Mouse (Mus musculus) embryonic facial prominence, embryonic 15.5 days (tissue): ENCODE measurements at regions not wholly inside any gene's neighbourhood (a gene's known extent, or its start where the extent isn't known, plus 50 kb on each side); places are given as distances from the start of the nearest gene placed in this dataset.

Experiments
- ATAC-seq: fragments of 200-750 bp; cut with Nextera tagmentation; 2 replicates; pipeline ENCODE4 v1.8.0; 2017; ENCODE audit warnings: low read depth, moderate TSS enrichment; ENCODE audit not compliant: insufficient number of reproducible peaks, low FRiP score, low TSS enrichment
- H3K27ac ChIP-seq: fragments of 300-500 bp; sonication (generic); replicated peaks from 2 replicates; pipeline ENCODE4 v1.5.1; 2015; ENCODE audit warnings: mild to moderate bottlenecking, inconsistent platforms
- H3K27me3 ChIP-seq: fragments of 300-500 bp; sonication (generic); 2 replicates; pipeline ENCODE4 v1.6.1; 2015; ENCODE audit warnings: inconsistent platforms
- H3K36me3 ChIP-seq: fragments of 300-500 bp; sonication (generic); 2 replicates; pipeline ENCODE4 v1.6.1; 2015; ENCODE audit warnings: mild to moderate bottlenecking, inconsistent platforms
- H3K4me1 ChIP-seq: fragments of 300-500 bp; sonication (generic); 2 replicates; pipeline ENCODE4 v1.6.1; 2015; ENCODE audit warnings: inconsistent platforms
- H3K4me2 ChIP-seq: fragments of 300-500 bp; sonication (generic); replicated peaks from 2 replicates; pipeline ENCODE4 v1.6.1; 2015; ENCODE audit warnings: mild to moderate bottlenecking, inconsistent platforms
- H3K4me3 ChIP-seq: fragments of 300-500 bp; sonication (generic); replicated peaks from 2 replicates; pipeline ENCODE4 v1.5.1; 2015; ENCODE audit warnings: mild to moderate bottlenecking, inconsistent platforms
- H3K9ac ChIP-seq: fragments of 300-500 bp; sonication (generic); 2 replicates; pipeline ENCODE4 v1.6.1; 2015; ENCODE audit warnings: inconsistent platforms
- H3K9me3 ChIP-seq: fragments of 300-500 bp; sonication (generic); replicated peaks from 2 replicates; pipeline ENCODE4 v1.6.1; 2016; ENCODE audit warnings: inconsistent platforms
- WGBS: fragments of 180-500 bp; shearing (Covaris S2); methylation state at CpG from one replicate; pipeline ENCODE4 v1.1.7; 2015; 5-methylcytosine and 5-hydroxymethylcytosine counted together

DNA sequence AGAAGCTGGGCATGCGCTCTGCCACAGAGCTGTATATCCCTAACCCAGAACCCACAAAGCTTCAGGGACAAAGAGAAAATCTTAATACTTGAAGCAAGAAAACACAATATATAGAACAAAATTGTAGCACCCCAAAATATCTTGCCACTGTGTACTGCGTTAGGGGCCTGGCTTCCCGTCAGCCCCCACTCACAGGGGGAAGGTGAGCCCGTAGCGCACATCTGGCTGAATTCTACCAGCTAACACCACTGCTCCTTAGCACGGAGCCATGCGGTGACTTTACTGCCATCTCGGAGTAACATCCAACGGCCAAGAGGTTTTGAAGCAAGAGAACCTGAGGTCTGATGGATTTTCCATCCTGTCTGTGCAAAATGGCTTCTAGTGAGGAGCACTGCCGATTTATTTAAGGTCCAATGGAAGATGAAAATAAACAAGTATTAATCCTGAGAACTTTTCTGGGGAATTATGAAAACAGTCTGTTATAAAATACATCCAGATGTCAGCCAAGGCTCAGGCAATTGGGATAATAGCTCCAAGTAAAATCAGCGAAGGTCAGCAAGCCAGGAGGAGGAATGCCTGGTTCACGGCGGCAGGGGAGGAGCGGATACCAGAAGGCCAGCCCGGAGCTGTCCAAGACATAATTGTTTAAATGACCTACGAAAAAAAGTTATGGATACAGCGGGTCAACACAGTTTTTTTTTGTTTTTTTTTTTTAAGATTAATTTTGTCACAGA, 170.0 kb upstream of the Zfp637 start:
- Histone ChIP-seq H3K36me3 (no peaks in the 10 kb centered on the region), H3K9me3 (no peaks in the 10 kb centered on the region), H3K9ac (no peak overlapping the region), H3K27me3 (no peaks in the 10 kb centered on the region), H3K4me3 (no peak overlapping the region), H3K4me2 (peak overlapping the region; percentile 19; the same call in 1 of the 2 replicates), H3K4me1 (peaks cover 13% of the 10 kb centered on the region), H3K27ac (peak overlapping the region; percentile 80)
- no peak for ATAC-seq
- 34% methylated on average over 17 of the region's 17 CpGs for WGBS

DNA sequence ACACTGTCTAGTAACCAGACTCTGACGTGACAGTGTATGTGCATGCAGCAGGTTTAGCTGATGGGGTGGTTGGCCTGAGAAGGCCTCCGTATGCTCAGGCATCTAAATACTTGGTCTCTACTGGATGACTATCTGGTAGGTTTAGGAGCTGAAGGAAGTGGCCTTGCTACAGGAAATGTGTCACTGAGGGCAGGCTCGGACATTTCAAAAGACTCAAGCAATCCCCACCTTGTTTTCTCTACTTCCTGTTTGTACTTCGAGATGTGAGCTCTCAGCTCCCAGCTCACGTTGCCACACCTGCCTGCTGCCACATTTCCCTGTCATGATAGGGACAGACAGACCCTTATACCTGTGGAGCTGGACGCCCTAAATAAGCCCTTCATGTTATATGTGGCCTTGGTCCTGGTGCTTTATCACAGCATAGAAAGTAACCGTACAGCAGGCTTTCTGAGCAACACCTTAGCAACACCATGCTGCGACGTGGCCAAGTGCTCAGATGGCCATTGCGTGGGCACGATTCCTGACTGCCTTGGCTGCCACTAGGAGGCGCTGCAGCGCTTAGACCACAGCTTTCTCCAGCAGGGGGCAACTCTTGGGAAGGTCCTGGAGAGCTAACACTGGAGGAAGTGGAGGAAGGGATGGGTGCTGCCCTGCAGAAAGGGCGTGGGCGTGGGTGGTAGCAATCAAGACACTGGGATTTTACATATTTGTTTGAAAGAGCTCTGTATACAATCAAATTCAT, 165.8 kb upstream of the Zfp637 start:
- H3K36me3 ChIP-seq, result no peaks in the 10 kb centered on the region
- no peak overlapping the region for H3K4me2 ChIP-seq
- ATAC-seq, result no peak
- WGBS, result 56% methylated on average over 15 of the region's 15 CpGs
- H3K27ac ChIP-seq, result no peak overlapping the region
- H3K4me1 ChIP-seq, result peaks cover 24% of the 10 kb centered on the region
- H3K9ac ChIP-seq, result no peak overlapping the region
- no peaks in the 10 kb centered on the region for H3K27me3 ChIP-seq
- no peak overlapping the region for H3K4me3 ChIP-seq
- H3K9me3 ChIP-seq, result no peaks in the 10 kb centered on the region

DNA sequence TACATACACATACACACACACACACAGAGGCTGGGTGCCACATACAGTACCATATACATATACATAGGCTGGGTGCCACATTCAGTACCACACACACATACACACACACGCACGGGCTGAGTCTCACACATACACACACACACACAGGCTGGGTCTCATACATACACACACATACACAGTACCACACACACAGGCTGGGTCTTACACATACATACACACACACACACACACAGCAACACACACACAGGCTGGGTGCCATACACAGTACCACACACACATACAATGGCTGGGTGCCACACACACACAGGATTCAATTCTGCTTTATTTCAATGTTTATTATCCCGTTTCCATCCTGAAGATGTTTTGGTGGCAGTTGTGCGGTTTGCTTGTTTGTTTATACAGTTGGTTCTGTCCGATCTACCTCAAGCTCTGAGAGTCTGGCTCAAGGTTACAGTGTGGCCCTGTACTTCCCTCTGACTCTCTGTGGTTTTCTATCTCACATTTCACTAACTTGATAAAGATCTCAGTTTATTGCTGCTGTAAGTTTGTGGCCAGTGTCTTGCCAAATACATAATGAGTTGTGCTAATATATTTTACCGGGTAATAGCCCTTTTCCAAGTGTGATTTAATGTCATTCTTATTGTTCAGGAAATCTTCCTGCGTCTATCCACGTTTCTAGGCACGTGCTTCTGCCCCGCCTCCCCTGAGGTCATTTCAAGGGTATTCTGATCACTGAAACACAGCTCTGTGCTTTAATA, 164.7 kb upstream of the Zfp637 start:
- H3K4me1 ChIP-seq, result peaks cover 17% of the 10 kb centered on the region
- H3K9ac ChIP-seq, result no peak overlapping the region
- H3K4me2 ChIP-seq, result no peak overlapping the region
- no peak; the same call in 1 of the 2 replicates for ATAC-seq
- WGBS, result 49% methylated on average over 10 of the region's 10 CpGs
- no peaks in the 10 kb centered on the region for H3K9me3 ChIP-seq
- no peaks in the 10 kb centered on the region for H3K27me3 ChIP-seq
- no peak overlapping the region for H3K27ac ChIP-seq
- no peaks in the 10 kb centered on the region for H3K36me3 ChIP-seq
- H3K4me3 ChIP-seq, result no peak overlapping the region

DNA sequence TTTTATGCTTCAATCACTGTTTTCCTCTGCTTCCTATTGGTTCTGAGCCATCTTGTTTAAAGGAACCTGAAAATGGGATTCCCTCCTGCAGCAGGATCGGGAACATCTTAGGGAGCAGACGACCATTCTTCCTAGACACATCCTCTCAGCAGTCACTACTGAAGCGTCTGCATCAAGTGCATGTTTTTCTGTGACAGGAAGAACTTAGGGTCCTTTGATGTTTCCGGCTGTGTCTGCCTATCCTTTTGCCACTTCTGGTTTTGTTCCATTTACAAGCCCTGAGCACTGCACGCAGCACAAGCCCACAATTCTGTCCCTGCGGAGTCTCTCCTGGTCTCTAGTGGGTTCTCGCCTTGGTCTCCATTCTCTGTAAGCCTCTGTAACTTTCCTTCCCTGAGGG, 163.9 kb upstream of the Zfp637 start:
- Histone ChIP-seq H3K27ac (no peak overlapping the region), H3K4me1 (peaks cover 13% of the 10 kb centered on the region; the same call in 1 of the 2 replicates), H3K4me3 (no peak overlapping the region), H3K36me3 (no peaks in the 10 kb centered on the region), H3K9ac (no peak overlapping the region), H3K27me3 (no peaks in the 10 kb centered on the region), H3K9me3 (no peaks in the 10 kb centered on the region), H3K4me2 (no peak overlapping the region)
- WGBS, result 36% methylated on average over 7 of the region's 7 CpGs
- no peak for ATAC-seq

DNA sequence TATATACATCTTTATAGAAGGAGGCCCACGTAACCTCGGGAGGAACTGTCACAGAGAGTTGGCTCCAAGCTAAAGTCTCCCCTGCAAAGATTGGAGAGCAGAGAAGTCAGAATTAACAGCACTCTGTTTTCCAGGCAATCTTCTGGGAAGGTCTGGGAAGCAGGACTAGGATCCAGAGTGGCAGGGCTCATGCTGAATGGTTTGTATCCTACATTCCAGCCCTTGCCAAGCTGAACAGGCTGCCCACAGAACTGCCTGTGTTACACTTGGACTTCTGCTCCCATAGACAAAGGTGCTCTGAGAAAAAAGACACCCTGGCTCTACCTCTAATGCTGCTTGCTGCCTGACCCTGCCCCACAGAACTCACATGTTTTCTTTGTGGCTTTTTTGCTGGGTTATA, 163.2 kb upstream of the Zfp637 start:
- Histone ChIP-seq H3K4me1 (peaks cover 13% of the 10 kb centered on the region; the same call in 1 of the 2 replicates), H3K9me3 (no peaks in the 10 kb centered on the region), H3K27ac (no peak overlapping the region), H3K36me3 (no peaks in the 10 kb centered on the region), H3K27me3 (no peaks in the 10 kb centered on the region), H3K4me3 (no peak overlapping the region), H3K9ac (no peak overlapping the region), H3K4me2 (no peak overlapping the region)
- ATAC-seq, result no peak
- 67% methylated on average over 2 of the region's 2 CpGs for WGBS

DNA sequence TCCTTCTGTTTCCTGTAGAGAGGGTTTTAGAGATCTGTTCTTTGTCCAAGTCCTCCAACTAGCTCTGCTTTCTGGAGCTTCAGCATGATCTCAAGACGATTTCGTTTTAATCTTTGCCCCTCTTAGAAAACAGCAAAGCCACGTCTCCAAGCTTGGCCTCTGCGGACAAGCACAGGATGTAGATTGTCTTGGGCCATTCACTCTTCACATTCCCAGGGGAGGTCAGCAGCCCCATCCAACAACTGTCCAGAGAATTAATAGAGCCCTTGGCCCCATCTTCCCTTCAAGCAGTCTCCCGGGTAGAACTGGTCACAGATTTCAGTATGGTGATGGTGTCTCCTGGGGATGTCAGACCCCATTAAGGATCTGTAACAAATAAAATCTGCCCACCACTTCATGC, 162.7 kb upstream of the Zfp637 start:
- H3K4me1 ChIP-seq, result peaks cover 13% of the 10 kb centered on the region; the same call in 1 of the 2 replicates
- no peaks in the 10 kb centered on the region for H3K9me3 ChIP-seq
- 67% methylated on average over 5 of the region's 5 CpGs for WGBS
- no peak overlapping the region for H3K4me2 ChIP-seq
- H3K36me3 ChIP-seq, result no peaks in the 10 kb centered on the region
- H3K27me3 ChIP-seq, result no peaks in the 10 kb centered on the region
- no peak overlapping the region for H3K27ac ChIP-seq
- H3K4me3 ChIP-seq, result no peak overlapping the region
- H3K9ac ChIP-seq, result no peak overlapping the region
- ATAC-seq, result no peak

DNA sequence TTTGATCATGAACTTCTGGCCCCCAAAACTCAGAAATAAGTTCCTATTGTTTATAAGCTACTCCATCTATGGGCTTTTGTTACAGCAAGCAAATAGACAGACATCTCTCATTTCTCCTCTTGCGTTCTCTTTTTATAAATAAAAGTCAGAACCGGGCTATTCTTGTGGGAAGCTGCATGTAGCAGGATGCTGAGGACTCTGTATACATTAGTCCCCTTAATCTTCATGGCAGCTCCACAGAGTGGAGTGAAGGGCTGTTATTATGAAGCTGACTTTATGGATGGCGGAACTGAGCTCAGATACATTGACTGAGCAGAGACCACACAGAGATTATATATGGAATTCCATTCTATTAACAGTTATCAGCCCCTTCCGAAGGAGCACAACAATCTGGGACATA, 162.1 kb upstream of the Zfp637 start:
- Histone ChIP-seq H3K27ac (no peak overlapping the region), H3K27me3 (no peaks in the 10 kb centered on the region), H3K4me1 (peaks cover 13% of the 10 kb centered on the region; the same call in 1 of the 2 replicates), H3K9ac (no peak overlapping the region), H3K4me2 (no peak overlapping the region), H3K36me3 (no peaks in the 10 kb centered on the region), H3K9me3 (no peaks in the 10 kb centered on the region), H3K4me3 (no peak overlapping the region)
- WGBS, result 67% methylated on average over 4 of the region's 4 CpGs
- ATAC-seq, result no peak

DNA sequence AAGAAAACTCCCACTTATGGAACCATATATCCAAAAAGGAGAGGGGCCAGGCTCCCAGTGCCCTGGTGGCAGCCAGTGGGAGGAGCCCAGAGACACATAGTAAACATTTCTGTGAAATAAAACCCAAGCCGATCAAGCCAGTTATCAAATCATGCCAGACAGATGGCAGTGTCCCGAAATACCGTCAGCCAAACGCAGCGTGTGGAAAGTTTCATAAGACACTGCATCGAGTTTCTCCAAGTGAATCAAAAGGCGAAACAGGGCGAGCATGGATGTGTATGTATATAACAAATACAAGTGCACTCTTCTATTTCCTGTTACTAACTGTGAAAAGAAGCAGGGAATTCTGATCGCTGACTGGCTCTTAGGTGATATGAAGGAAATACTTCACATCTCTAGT, 154.8 kb upstream of the Zfp637 start:
- Histone ChIP-seq H3K4me1 (no peaks in the 10 kb centered on the region), H3K27me3 (no peaks in the 10 kb centered on the region), H3K9me3 (no peaks in the 10 kb centered on the region), H3K36me3 (no peaks in the 10 kb centered on the region), H3K27ac (no peak overlapping the region), H3K4me2 (no peak overlapping the region), H3K4me3 (no peak overlapping the region), H3K9ac (no peak overlapping the region)
- 76% methylated on average over 9 of the region's 9 CpGs for WGBS
- no peak for ATAC-seq

DNA sequence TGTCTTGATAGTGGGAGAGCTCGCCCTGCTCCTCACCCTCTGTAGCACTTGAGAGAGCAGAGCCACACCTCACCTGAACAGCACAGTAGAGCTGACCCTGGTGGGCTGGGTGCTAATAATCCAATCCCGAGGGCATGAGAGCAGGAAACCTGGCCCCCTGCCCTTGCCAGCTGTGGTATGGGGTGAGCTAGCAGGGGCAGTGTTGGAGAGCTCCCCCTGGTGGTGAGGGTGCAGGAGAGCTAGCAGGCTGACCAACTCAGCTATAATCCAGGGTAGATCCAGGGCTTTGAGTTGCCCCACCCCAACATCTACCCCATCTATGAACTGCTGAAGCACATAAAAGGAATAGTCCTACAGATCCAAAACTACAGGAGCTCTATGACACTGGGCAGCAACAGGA, 153.9 kb upstream of the Zfp637 start:
- no peaks in the 10 kb centered on the region for H3K9me3 ChIP-seq
- ATAC-seq, result no peak; the same call in 1 of the 2 replicates
- H3K36me3 ChIP-seq, result no peaks in the 10 kb centered on the region
- no peaks in the 10 kb centered on the region for H3K4me1 ChIP-seq
- 82% methylated on average over 2 of the region's 2 CpGs for WGBS
- no peak overlapping the region for H3K27ac ChIP-seq
- no peak overlapping the region for H3K4me2 ChIP-seq
- H3K27me3 ChIP-seq, result no peaks in the 10 kb centered on the region
- H3K9ac ChIP-seq, result no peak overlapping the region
- H3K4me3 ChIP-seq, result no peak overlapping the region

DNA sequence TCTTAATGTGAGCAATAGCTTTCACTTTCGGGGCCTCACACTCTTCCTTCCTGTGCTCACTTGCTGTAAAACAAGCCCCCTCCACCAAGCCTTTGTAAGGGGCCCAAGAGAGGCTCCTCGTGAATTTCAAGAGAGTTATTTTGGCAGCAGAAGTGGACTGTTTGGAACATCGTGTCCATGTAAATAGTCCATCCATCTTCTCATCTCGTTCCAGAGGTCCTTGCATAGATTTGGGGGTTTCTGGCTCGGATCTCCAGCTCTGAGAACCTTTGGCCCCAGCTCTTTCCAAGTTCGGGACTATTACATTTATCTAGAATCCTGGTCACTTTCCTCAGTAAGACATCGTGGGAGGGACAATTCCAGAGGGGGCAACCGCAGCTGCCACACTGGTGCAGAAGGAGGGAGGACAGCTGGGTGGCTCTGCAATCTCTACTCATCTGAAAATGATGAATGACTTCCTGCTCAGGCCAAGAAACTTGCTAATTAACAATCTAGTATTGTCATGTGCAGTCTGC, 152.3 kb upstream of the Zfp637 start:
- no peaks in the 10 kb centered on the region for H3K9me3 ChIP-seq
- H3K27me3 ChIP-seq, result no peaks in the 10 kb centered on the region
- no peak for ATAC-seq
- H3K4me2 ChIP-seq, result no peak overlapping the region
- H3K4me1 ChIP-seq, result no peaks in the 10 kb centered on the region
- no peaks in the 10 kb centered on the region for H3K36me3 ChIP-seq
- H3K4me3 ChIP-seq, result no peak overlapping the region
- no peak overlapping the region for H3K27ac ChIP-seq
- 73% methylated on average over 8 of the region's 8 CpGs for WGBS
- no peak overlapping the region for H3K9ac ChIP-seq

DNA sequence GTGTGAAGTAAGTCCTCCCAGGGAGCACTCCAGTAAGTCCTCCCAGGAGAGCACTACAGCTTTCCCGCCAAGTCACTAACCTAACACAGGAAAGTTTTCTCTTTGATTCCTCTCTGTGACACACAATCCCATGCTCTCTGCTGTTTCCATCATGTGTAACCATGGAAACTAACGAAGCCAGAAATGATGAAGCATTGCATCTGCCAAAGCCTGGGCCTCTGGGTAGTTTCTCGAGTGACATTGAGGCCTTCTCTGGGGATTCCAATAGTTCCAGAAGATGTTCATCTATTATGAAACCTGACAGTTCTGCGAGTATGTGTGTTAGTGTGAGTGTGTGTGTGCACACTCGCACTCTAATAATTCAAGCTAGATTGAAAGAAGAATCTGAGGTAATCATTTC, 140.7 kb upstream of the Zfp637 start:
- Histone ChIP-seq H3K27ac (no peak overlapping the region), H3K4me3 (no peak overlapping the region), H3K4me2 (no peak overlapping the region), H3K9me3 (no peaks in the 10 kb centered on the region), H3K9ac (no peak overlapping the region), H3K4me1 (no peaks in the 10 kb centered on the region), H3K27me3 (no peaks in the 10 kb centered on the region), H3K36me3 (no peaks in the 10 kb centered on the region)
- ATAC-seq, result no peak
- 66% methylated on average over 5 of the region's 5 CpGs for WGBS
